Mouse (Mus musculus): ENCODE measurements around the gene Clca3a1. TPM values are rescaled to one million over a fixed set of nuclear protein-coding genes. Genes with fewer than 3 reads are reported as not detected.
A peak's percentile ranks its signal among the peaks of the same experiment; 100 is the strongest.
"Not testable (repeated sequence)": the region's sequence is repeated elsewhere in the genome, so short reads cannot be mapped to it uniquely, and the experiment has no call there.

Clca3a1 gene
- polyA plus RNA-seq, 1 experiment from 2014 or later = 2.5 TPM

DNA sequence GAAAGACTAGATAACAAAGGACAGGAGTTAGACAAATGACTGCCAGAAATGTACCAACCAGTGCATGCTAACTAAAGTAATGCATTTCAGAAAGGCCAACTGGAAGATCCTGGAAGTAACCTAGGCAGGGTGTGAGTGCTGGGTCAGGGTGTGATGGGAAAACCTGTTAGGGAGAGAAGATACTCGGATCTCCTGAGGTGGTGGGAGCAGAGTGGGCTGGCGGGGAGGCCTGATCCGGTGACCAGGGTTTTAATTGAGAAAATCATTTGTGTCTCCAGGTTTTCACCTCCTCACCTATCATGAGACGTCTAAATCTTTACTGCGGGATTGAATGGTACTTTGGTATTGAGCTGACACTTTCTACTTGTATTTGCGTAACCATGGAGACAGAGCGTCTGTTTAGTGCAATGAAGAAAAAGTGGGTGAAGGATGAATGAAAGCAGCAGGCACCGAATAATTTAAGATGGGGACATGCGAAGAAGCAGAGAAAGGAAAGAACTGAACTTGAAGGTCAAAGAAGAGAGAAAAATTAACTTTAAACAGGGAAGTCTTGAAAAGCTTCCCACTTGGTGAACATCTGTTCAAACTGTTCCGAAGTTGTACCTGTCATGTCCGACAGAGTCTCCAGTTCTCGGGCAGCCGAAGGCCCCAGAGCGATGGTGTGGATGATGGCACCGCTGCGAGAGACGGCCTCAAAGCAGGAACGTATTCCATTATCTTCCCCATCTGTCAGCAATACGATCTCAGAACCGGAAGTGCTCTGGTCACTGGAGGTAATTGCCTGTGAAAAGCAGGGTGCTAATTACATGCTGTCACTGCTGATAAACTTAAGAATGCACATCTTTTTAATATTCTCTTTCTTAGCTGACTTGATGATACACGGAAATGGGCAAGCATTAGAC, 11.5 kb downstream of the Clca3a1 start:
- not testable (repeated sequence) for ATAC-seq (ENCODE audit: insufficient number of reproducible peaks, low FRiP score, low TSS enrichment, low read depth); H3K4me1 ChIP-seq

DNA sequence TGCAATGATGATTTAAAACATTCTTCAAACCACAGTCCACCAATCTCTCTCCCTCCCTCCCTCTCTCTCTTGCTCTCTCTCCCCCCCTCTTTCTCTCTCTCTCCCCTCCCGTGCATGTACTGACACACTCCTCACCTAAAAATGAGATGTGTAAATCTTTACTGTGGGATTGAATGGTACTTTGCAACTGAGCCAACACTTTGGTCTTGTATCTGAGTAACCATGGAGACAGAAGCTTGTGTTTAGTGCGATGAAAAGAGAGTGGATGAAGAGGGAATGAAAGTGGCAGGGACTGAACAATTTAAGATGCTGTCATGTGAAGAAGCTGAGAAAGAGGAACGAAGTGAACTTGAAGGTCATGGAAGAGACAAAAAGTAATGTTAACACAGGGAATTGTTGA, 13.1 kb downstream of the Clca3a1 start:
- H3K4me1 ChIP-seq; H3K27me3 ChIP-seq; H3K27ac ChIP-seq (replicated peaks); H3K9me3 ChIP-seq (replicated peaks); H3K4me2 ChIP-seq (replicated peaks); ATAC-seq (ENCODE audit: insufficient number of reproducible peaks, low FRiP score, low TSS enrichment, low read depth); H3K4me3 ChIP-seq (replicated peaks); H3K9ac ChIP-seq; H3K36me3 ChIP-seq: not testable (repeated sequence)
- 52% methylated on average over 3 of the region's 3 CpGs for WGBS

More for the DNA sequence above, 11.5 kb downstream of the Clca3a1 start:
- H3K4me2 ChIP-seq (replicated peaks); H3K27me3 ChIP-seq; H3K27ac ChIP-seq (replicated peaks); H3K9me3 ChIP-seq (replicated peaks); H3K36me3 ChIP-seq; H3K9ac ChIP-seq; H3K4me3 ChIP-seq (replicated peaks): not testable (repeated sequence)
- WGBS = 59% methylated on average over 20 of the region's 21 CpGs

DNA sequence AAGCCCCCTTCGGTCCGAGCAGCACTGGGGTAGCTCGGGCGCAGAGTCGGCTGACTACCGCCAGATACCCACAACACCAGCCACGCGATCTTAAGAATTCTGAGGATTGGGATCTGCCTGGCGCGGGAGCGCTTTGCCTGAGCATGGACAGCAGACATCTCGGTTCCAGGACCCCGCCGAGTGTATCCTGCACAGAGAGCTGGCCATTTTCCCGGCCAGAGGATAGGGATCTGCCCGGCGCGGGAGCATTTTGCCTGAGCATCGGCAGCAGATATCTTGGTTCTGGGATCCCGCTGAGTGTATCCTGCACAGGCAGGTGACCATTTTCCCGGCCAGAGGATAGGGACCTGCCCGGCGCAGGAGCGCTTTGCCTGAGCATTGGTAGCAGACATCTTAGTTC, 22.4 kb downstream of the Clca3a1 start:
- H3K36me3 ChIP-seq; ATAC-seq (ENCODE audit: insufficient number of reproducible peaks, low FRiP score, low TSS enrichment, low read depth); H3K27ac ChIP-seq (replicated peaks); H3K9ac ChIP-seq; H3K4me1 ChIP-seq; H3K9me3 ChIP-seq (replicated peaks); H3K4me2 ChIP-seq (replicated peaks); H3K27me3 ChIP-seq; H3K4me3 ChIP-seq (replicated peaks): not testable (repeated sequence)
- WGBS = 79% methylated on average over 24 of the region's 24 CpGs

DNA sequence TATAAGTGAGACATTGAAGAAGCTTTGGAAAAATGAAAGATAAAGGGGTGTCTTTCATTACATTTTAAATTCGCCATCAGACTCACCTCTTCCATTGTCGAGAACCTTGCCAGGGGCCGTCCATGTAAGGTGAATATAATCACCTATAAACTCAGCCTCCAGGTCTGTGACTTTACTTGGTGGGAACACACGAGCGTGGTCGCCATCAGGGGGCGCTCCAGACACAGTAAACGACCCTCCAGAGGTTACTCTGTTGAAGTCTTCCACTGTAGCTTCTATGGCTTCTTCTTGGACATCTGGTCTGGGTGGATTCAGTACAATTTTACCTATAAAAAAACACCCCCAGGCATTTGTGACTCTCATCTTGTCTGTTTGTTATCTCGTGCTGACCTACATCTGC, 23.9 kb downstream of the Clca3a1 start:
- 21% methylated on average over 9 of the region's 9 CpGs for WGBS
- H3K9me3 ChIP-seq (replicated peaks) = no peaks in the 10 kb centered on the region
- no peaks in the 10 kb centered on the region for H3K4me1 ChIP-seq
- no peak overlapping the region for H3K9ac ChIP-seq
- no peaks in the 10 kb centered on the region for H3K27me3 ChIP-seq
- no peak for ATAC-seq (ENCODE audit: insufficient number of reproducible peaks, low FRiP score, low TSS enrichment, low read depth)
- H3K36me3 ChIP-seq = no peaks in the 10 kb centered on the region
- no peak overlapping the region for H3K4me3 ChIP-seq (replicated peaks)
- no peak overlapping the region for H3K27ac ChIP-seq (replicated peaks)
- H3K4me2 ChIP-seq (replicated peaks) = no peak overlapping the region

DNA sequence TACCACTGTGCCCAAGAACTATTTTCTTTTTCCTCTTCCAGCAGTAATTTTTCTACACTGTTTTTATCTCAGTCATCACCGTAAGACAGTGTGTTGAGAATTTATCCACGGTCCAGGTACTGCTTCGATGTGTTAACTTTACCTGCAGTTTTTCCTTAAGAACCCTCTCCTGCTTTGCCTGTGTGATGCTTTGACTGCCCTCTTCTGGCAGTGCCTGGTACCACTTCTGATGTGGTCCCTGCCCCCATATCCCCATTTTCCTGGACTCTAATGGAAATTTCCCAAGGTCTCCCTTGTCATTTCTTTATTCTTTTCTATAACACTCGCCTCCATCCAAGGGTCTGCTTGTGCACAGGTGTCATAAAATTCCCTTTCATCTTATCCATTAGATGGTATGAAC, 37.3 kb downstream of the Clca3a1 start:
- Histone ChIP-seq H3K27me3 (no peaks in the 10 kb centered on the region), H3K9ac (no peak overlapping the region), H3K4me2 (replicated peaks) (no peak overlapping the region), H3K27ac (replicated peaks) (no peak overlapping the region), H3K4me1 (peaks cover 12% of the 10 kb centered on the region), H3K36me3 (no peaks in the 10 kb centered on the region), H3K9me3 (replicated peaks) (no peaks in the 10 kb centered on the region), H3K4me3 (replicated peaks) (no peak overlapping the region)
- no peak for ATAC-seq (ENCODE audit: insufficient number of reproducible peaks, low FRiP score, low TSS enrichment, low read depth)
- whole genome bisulfite sequencing = 34% methylated on average over 4 of the region's 4 CpGs

DNA sequence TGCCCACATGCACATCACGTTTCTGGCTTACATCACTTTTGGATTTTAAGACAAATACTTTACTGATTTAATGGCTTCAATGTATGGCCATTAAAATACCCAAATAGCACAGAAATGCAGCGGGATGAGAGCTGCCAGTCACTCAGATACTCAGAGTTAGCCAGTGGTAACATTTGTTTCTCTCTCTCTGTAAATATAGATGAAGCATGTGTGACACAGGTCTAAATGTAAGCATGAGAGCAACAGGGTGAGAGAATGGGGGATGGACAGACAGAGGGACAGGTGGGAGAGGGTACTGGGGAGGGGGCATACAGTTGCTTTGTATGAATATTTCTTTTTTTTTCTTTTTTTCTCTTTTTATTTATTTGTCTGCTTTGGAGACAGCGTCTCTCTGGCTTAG, 38.2 kb downstream of the Clca3a1 start:
- not testable (repeated sequence) for H3K36me3 ChIP-seq; H3K9ac ChIP-seq; H3K27ac ChIP-seq (replicated peaks); H3K27me3 ChIP-seq; H3K4me2 ChIP-seq (replicated peaks); H3K9me3 ChIP-seq (replicated peaks); ATAC-seq (ENCODE audit: insufficient number of reproducible peaks, low FRiP score, low TSS enrichment, low read depth); H3K4me3 ChIP-seq (replicated peaks)
- WGBS = 77% methylated on average over 3 of the region's 3 CpGs
- H3K4me1 ChIP-seq = peaks cover 19% of the 10 kb centered on the region

DNA sequence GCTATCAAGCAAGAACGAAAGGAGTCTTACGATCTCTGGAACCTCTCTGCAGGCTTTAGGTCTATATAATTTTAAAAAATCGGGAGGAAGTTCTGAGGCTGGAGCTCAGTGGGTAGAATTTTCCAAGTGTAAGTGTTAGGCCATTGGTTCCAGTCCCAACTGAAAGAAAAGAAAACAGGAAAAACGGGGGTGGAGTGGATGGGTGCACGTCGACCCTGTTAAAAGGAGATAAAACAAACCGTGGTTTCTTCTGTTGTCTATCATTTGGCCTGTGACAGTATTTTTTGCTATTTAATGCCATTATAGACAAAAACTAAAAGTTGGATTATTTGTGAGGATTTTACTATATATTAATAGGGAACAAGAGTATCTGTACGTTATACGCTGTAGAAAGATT, 38.9 kb downstream of the Clca3a1 start:
- Histone ChIP-seq H3K27ac (replicated peaks) (no peak overlapping the region), H3K4me1 (peaks cover 20% of the 10 kb centered on the region), H3K27me3 (no peaks in the 10 kb centered on the region), H3K4me2 (replicated peaks) (no peak overlapping the region), H3K4me3 (replicated peaks) (no peak overlapping the region), H3K9ac (no peak overlapping the region), H3K9me3 (replicated peaks) (no peaks in the 10 kb centered on the region), H3K36me3 (no peaks in the 10 kb centered on the region)
- no peak for ATAC-seq (ENCODE audit: insufficient number of reproducible peaks, low FRiP score, low TSS enrichment, low read depth)
- 81% methylated on average over 9 of the region's 9 CpGs for WGBS

DNA sequence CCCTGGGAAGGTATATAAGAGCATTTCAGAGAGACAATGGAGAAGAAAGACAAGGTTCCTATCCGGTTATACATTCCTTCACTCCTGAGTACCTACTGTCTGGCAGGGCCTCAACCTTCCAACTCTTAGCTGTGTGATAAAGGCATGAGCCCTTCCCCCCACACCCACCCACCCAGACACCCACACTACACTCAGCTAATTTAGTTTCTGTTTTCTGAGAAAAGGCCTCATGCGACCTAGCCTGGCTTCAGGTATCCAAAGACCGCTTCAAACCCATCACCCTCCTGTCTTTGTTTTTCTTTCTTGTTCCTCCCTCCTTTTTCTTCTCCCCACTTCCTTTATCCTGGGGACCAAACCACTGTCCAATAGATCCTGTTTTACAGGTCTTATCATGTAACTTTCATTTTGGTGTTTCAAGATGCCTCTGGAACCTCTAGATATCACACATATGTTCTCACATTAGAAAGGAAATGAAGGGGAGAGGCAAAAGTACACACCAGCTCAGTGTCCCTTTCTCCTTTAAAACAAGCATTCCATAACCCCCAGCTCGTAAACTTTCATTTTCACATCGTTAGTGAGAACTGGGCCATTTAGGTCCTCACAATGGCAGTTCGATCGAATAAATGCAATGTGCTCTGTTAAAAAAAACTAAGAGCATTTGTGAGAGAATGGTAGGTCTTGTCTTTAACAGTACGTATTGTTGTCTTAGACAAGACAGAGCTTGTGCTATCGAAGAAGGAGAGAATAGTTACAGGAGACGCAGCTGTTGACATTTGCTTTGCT, 39.5 kb downstream of the Clca3a1 start:
- WGBS = 82% methylated on average over 10 of the region's 10 CpGs
- Histone ChIP-seq H3K4me2 (replicated peaks) (peak overlapping the region; percentile 43), H3K9ac (no peak overlapping the region), H3K36me3 (no peaks in the 10 kb centered on the region), H3K4me1 (peaks cover 20% of the 10 kb centered on the region), H3K27ac (replicated peaks) (no peak overlapping the region), H3K4me3 (replicated peaks) (peak overlapping the region; percentile 62), H3K9me3 (replicated peaks) (no peaks in the 10 kb centered on the region), H3K27me3 (no peaks in the 10 kb centered on the region)
- ATAC-seq (ENCODE audit: insufficient number of reproducible peaks, low FRiP score, low TSS enrichment, low read depth) = no peak

DNA sequence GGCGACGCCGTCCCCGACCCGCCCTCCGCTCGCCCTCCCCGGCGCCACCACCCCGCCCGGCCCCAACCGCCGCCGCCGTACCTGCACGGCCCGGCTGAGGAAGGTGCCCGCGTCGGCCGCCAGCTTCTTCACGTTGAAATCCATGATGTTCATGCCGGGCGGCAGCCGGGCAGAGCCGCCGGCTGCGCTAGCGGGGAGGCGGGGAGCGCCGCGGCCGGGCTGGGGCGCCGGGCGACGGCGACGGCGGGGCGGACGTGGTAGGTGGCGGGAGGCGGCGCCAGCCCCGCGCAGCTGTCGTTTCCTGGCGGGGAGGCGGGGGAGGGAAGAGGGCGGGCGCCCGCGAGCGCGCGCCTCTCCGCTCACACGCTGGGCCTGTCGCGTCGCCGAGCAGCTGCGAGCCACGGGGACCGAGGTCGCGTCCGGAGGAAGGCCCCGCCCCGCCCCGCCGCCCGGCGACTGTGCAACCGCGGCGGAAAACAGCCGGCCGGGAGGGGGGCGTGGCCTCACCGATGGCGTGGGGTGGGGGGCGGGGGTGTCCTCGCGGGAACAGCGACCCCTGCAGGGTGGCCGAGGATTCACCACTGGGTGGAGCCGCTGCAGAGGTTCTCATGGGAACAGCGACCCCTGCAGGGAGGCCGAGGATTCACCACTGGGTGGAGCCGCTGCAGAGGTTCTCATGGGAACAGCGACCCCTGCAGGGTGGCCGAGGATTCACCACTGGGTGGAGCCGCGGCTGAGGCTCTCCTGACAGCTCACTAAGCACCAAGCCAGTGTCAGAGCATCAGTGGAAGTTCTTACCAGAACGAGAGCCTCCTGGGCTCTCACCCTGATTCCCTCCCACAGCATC, 40.7 kb downstream of the Clca3a1 start, which contains the start of gene Sh3glb1:
TSS of gene Sh3glb1 (minus strand) at position 435 of the 847 bp plus-strand sequence.
- Histone ChIP-seq H3K27ac (replicated peaks) (peak within 1 kb of the TSS; percentile 97), H3K27me3 (no peaks in the 10 kb centered on the region), H3K9me3 (replicated peaks) (no peaks in the 10 kb centered on the region), H3K4me2 (replicated peaks) (peak within 1 kb of the TSS; percentile 69), H3K4me1 (peaks cover 25% of the 10 kb centered on the region), H3K9ac (peak within 1 kb of the TSS; percentile 58), H3K36me3 (no peaks in the 10 kb centered on the region), H3K4me3 (replicated peaks) (peak within 1 kb of the TSS; percentile 62)
- 1% methylated on average over 63 of the region's 98 CpGs for WGBS
- ATAC-seq (ENCODE audit: insufficient number of reproducible peaks, low FRiP score, low TSS enrichment, low read depth) = peak; percentile 91

DNA sequence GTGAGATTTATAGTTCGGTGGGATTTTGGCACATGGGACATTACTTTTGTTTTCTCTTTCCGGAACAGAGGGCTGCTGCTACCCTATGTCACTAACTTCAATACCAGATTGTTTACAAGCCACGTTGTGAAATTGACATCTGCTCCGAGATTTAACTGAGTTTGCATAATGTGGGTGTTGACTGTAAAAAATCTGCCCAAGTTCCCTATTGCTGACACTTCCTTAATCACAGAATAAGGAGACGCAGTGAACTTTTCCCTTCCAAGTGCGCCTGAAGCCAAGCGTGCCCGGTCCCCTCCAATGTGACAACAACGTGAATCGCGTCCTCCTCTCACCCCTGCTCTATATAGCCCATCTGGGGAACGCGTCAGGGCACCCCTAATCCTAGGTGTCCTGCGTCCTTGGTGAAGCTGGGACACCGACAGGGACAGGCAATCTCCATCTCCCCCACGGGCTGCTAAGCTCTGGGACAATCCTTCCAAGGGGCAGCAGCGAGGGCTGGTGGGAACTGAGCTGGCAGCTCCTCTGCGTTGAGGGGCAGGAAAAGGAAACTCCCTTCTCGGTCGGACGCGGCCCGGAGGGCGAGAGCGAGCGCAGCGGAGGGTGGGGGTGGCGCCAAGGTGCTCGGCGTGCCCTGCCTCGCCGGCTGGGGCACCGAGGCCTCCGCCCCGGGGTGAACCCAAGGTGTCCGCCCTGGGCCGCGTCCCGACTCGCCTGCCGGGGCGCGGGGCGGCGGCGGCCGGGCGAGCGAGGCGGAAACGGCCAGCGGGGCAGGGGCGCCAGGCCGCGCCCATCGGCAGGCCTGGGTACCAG, 41.5 kb downstream of the Clca3a1 start:
- Histone ChIP-seq H3K36me3 (no peaks in the 10 kb centered on the region), H3K4me3 (replicated peaks) (peak overlapping the region; percentile 62), H3K4me1 (peaks cover 25% of the 10 kb centered on the region), H3K27me3 (no peaks in the 10 kb centered on the region), H3K27ac (replicated peaks) (peak overlapping the region; percentile 97), H3K9me3 (replicated peaks) (no peaks in the 10 kb centered on the region), H3K4me2 (replicated peaks) (peak overlapping the region; percentile 69), H3K9ac (peak overlapping the region; percentile 58)
- ATAC-seq (ENCODE audit: insufficient number of reproducible peaks, low FRiP score, low TSS enrichment, low read depth) = peak; percentile 65
- under 1% methylated on average over 51 of the region's 56 CpGs for WGBS

Data from embryonic facial prominence, embryonic 15.5 days (tissue).